Comparison of ENCODE assay signal across 14 mouse cellular contexts in the genomic region with DNA sequence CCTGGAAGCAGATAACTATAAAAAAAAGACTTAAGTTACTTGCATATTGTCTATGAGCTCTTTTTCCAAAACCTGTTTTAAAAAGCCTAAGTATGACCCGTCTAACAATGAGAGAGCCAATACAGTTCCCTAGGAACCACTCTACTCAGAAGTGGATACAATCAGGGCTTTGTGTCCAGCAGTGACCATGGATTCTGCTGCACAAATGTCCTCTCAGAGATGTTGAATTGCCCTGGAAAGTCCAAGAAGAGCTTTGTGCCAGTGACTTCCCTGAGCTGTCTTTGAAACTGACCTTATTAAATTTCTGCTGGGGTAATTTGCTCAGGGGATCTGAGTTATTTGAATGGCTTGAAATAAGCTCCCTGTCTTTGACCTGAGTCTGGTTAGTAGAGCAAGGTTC.
"Had no signal": no experiment of that assay in that cellular context is flagged by ENCODE, and none has a peak within 500 bp of the region (broad histone marks: within the 10 kb centered on the region; RNA-seq: fewer than 3 reads in every experiment).

No protein-coding gene starts in this region.

- H3K4me3 ChIP-seq: limb, embryonic 13.5 days; midbrain, embryonic 12.5 days; myocyte; neural tube, embryonic 12.5 days; stomach, embryonic 15.5 days had no signal

- H3K27me3 ChIP-seq: limb, embryonic 13.5 days; midbrain, embryonic 12.5 days; neural tube, embryonic 12.5 days; stomach, embryonic 15.5 days had no signal

- ATAC-seq: intestine, postnatal 0 days had no signal

- H3K27ac ChIP-seq: limb, embryonic 13.5 days; liver, embryonic 14.5 days; midbrain, embryonic 12.5 days; neural tube, embryonic 12.5 days; stomach, embryonic 15.5 days had no signal

- DNase-seq: kidney, adult 9 months; kidney, postnatal 10 days; kidney, postnatal 4 days; left cerebral cortex, postnatal 4 days; lung, adult 18-20 months; thymus, adult 2 months; thymus, postnatal 25 days had no signal

- H3K36me3 ChIP-seq: limb, embryonic 13.5 days; midbrain, embryonic 12.5 days; neural tube, embryonic 12.5 days; stomach, embryonic 15.5 days had no signal

- H3K9ac ChIP-seq: limb, embryonic 13.5 days; liver, embryonic 14.5 days; midbrain, embryonic 12.5 days; neural tube, embryonic 12.5 days; stomach, embryonic 15.5 days had no signal

- H3K4me2 ChIP-seq: limb, embryonic 13.5 days; midbrain, embryonic 12.5 days; neural tube, embryonic 12.5 days; stomach, embryonic 15.5 days had no signal

- H3K9me3 ChIP-seq: limb, embryonic 13.5 days; midbrain, embryonic 12.5 days; neural tube, embryonic 12.5 days; stomach, embryonic 15.5 days had no signal

- H3K4me1 ChIP-seq: limb, embryonic 13.5 days; midbrain, embryonic 12.5 days; neural tube, embryonic 12.5 days; stomach, embryonic 15.5 days had no signal
